Mouse (Mus musculus) gastrocnemius, postnatal 36 days (tissue): Measurements from ENCODE around the gene Cpvl. TPM values are rescaled to one million over a fixed set of nuclear protein-coding genes. Genes with fewer than 3 reads are reported as not detected.

Experiments
- DNase-seq, 2 experiments: peaks; one replicate each; pipeline ENCODE4 v3.0.0; 2022
- intact Hi-C: fragments of 180-260 bp; cut with DNase I; formaldehyde crosslinking; loops from one replicate; pipeline ENCODE4 v1.15.1; 2025
- total RNA-seq, 2 experiments: library from RNA; stranded (reverse); gene quantifications; 2 replicates each; pipeline ENCODE4 v1.2.3; 2021

Cpvl gene
- total RNA-seq, 2 experiments from 2014 or later, result not detected

GRCm38 (mm10) chr6:53942190-53942831 is 36.2 kb downstream of the Cpvl start:
- intact Hi-C loops, result no loop called here

GRCm38 (mm10) chr6:53939752-53940151 is 38.7 kb downstream of the Cpvl start:
- DNase-seq, result no peak
- intact Hi-C loops, result no loop called here

More at GRCm38 (mm10) chr6:53942190-53942831, 36.2 kb downstream of the Cpvl start:
- DNase-seq, result no peak

- intact Hi-C loops, result no loop called here
- no peak for DNase-seq
These were observed 39.5 kb downstream of the Cpvl start for GRCm38 (mm10) chr6:53938942-53939341.

- intact Hi-C loops, result no loop called here
These were observed 41.0 kb downstream of the Cpvl start for GRCm38 (mm10) chr6:53937143-53938134.

GRCm38 (mm10) chr6:53931605-53932004 is 46.9 kb downstream of the Cpvl start:
- intact Hi-C loops, result no loop called here
- DNase-seq, result no peak

More at GRCm38 (mm10) chr6:53937143-53938134, 41.0 kb downstream of the Cpvl start:
- no peak for DNase-seq

GRCm38 (mm10) chr6:53929858-53930257 is 48.6 kb downstream of the Cpvl start:
- DNase-seq, result no peak
- intact Hi-C loops, result no loop called here

GRCm38 (mm10) chr6:53926197-53926596 is 52.3 kb downstream of the Cpvl start:
- intact Hi-C loops, result no loop called here
- DNase-seq, result no peak

GRCm38 (mm10) chr6:53925192-53925591 is 53.3 kb downstream of the Cpvl start:
- intact Hi-C loops, result no loop called here
- no peak for DNase-seq

GRCm38 (mm10) chr6:53920041-53920440 is 58.4 kb downstream of the Cpvl start:
- intact Hi-C loops, result no loop called here
- no peak for DNase-seq

GRCm38 (mm10) chr6:53917026-53917558 is 61.4 kb downstream of the Cpvl start:
- intact Hi-C loops, result no loop called here
- DNase-seq, result no peak

- no peak for DNase-seq
- intact Hi-C loops, result no loop called here
These were observed 63.1 kb downstream of the Cpvl start for GRCm38 (mm10) chr6:53915347-53915746.

- DNase-seq, result no peak
- intact Hi-C loops, result no loop called here
These were observed 65.3 kb downstream of the Cpvl start for GRCm38 (mm10) chr6:53913151-53913550.

- no peak for DNase-seq
- intact Hi-C loops, result no loop called here
These were observed 66.2 kb downstream of the Cpvl start for GRCm38 (mm10) chr6:53912112-53912782.

GRCm38 (mm10) chr6:53909986-53910385 is 68.5 kb downstream of the Cpvl start:
- no peak for DNase-seq
- intact Hi-C loops, result no loop called here

- intact Hi-C loops, result no loop called here
- no peak for DNase-seq
These were observed 69.0 kb downstream of the Cpvl start for GRCm38 (mm10) chr6:53909446-53909845.

GRCm38 (mm10) chr6:53906871-53907270 is 71.6 kb downstream of the Cpvl start:
- intact Hi-C loops, result no loop called here
- no peak for DNase-seq

GRCm38 (mm10) chr6:53906051-53906462 is 72.4 kb downstream of the Cpvl start:
- intact Hi-C loops, result no loop called here
- DNase-seq, result no peak

GRCm38 (mm10) chr6:53905576-53905975 is 72.9 kb downstream of the Cpvl start:
- intact Hi-C loops, result no loop called here
- DNase-seq, result no peak

- intact Hi-C loops, result no loop called here
- no peak for DNase-seq
These were observed 73.6 kb downstream of the Cpvl start for GRCm38 (mm10) chr6:53904703-53905395.

- intact Hi-C loops, result no loop called here
- no peak for DNase-seq
These were observed 74.3 kb downstream of the Cpvl start for GRCm38 (mm10) chr6:53904186-53904585.
